7 mouse cellular contexts compared by ENCODE assay signal in genomic region chr6:99257676-99258075, GRCm38 (mm10).
"Had no signal": no experiment of that assay in that cellular context is flagged by ENCODE, and none has a peak within 500 bp of the region (broad histone marks: within the 10 kb centered on the region; RNA-seq: fewer than 3 reads in every experiment).

No protein-coding gene starts in this region.

- DNase-seq: kidney, adult 18-20 months; kidney, postnatal 10 days; kidney, postnatal 4 days; right cerebral cortex, postnatal 14 days; thymus, adult 18-20 months; thymus, postnatal 36 days had no signal

- ATAC-seq: liver, embryonic 12.5 days had no signal
